Mouse (Mus musculus) megakaryocyte, embryonic 14.5 days (primary cell): ENCODE data around the gene Batf.

Experiments used
- FLI1 ChIP-seq: IDR thresholded peaks from 2 replicates; pipeline ENCODE4 v1.6.1; 2012; ENCODE audit warnings: low read length, inconsistent platforms, mixed read lengths
- GATA1 ChIP-seq: IDR thresholded peaks from 3 replicates; pipeline ENCODE4 v1.6.1; 2012; ENCODE audit warnings: mixed read lengths, low read length, inconsistent platforms, borderline replicate concordance

DNA sequence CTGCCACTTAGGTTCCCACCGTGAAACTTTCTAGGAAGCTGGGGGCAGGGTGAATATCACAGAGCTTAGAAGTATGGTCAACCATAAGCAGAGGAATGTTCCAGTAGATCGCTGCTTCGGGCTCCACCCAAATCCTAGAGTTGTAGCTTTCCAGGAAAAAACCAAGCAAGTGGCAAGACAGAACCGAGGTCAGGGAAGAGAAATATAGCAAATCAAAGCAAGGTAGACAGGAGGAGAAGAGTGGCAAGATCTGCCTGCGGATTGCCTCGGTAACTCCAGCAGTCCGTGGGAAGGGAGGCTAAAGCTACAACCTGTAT lies 706 bp downstream of the Batf start:
- no peak for TF ChIP-seq GATA1
- no peak for TF ChIP-seq FLI1
